Mouse (Mus musculus) right cerebral cortex, postnatal 4 days (tissue): Measurements from ENCODE around the gene Stk33.
A peak's percentile ranks its signal among the peaks of the same experiment; 100 is the strongest.
"Not testable (repeated sequence)": the region's sequence is repeated elsewhere in the genome, so short reads cannot be mapped to it uniquely, and the experiment has no call there.

Experiments used
- DNase-seq: peaks from one replicate; pipeline ENCODE4 v3.0.0-alpha.2; 2022

The Stk33 gene

GRCm38 (mm10) chr7:109438781-109439591, at the start of gene Stk33:
TSS of gene Stk33 (minus strand) at chr7:109439081.
- peak; percentile 46 for DNase-seq

GRCm38 (mm10) chr7:109484221-109484620, 45.3 kb upstream of the Stk33 start:
- no peak for DNase-seq

DNA sequence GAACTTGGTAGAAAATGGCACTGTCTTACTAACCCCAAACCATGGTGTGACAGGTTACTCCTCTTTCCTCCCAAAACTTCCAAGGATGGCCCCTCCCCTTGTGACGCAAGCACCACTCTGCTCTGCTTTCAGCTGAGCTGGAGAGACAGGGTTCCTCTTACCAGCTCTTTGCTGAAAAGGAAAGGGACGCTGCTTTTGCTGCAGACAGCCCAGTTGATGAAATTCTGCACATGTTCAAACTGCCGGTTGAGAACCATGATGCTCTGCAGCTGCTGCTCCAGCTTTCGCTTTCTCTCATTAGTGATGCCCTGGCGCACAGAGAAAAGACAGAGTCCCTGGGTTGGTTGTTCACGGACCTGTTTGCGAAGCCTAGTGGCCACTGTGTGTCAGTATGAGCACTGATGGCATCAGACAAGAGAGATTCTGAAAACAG, 41.9 kb upstream of the Stk33 start:
- peak; percentile 26 for DNase-seq

GRCm38 (mm10) chr7:109477926-109478325, 39.0 kb upstream of the Stk33 start:
- no peak for DNase-seq

DNA sequence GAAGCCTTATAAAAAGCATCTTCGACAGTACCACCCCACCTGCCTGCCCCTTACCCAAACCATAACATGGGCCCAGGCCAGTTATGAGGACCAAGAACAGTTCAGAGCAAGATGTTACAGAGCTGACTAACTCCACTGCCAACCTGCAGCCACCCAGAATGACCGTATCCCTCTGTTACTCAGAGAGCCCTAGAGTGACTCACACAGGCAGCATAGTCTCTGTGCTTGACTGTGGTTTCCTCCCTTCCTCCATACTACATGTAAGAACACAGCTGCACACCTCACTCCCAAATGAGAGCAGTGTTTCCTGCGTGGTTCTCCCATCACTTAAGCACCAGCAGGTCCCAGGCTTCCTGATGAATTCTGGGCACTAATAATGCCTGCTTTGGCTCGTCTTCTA, 31.8 kb upstream of the Stk33 start:
- DNase-seq, result no peak

GRCm38 (mm10) chr7:109468262-109468701, 29.4 kb upstream of the Stk33 start:
- no peak for DNase-seq

DNA sequence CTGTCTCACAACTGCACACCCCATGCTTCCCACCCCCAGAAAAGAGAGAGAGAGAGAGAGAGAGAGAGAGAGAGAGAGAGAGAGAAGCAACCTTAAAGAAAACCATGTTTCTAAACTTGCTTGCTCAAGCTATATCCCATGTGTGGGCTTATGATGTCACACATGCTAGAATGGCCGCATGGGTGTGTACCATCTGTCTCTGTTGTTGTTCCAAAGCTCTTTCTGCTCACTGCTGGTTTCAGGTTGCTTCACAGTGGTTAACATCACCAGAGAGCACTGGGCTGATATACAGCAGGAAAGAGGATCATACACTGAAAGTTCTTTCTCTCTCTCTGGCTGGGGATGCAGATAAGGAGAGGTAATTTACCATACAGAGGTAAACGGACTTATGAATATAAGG, 28.7 kb upstream of the Stk33 start:
- DNase-seq, result no peak

GRCm38 (mm10) chr7:109460698-109461097, 21.8 kb upstream of the Stk33 start:
- no peak for DNase-seq

GRCm38 (mm10) chr7:109456563-109456962, 17.7 kb upstream of the Stk33 start:
- DNase-seq, result no peak

DNA sequence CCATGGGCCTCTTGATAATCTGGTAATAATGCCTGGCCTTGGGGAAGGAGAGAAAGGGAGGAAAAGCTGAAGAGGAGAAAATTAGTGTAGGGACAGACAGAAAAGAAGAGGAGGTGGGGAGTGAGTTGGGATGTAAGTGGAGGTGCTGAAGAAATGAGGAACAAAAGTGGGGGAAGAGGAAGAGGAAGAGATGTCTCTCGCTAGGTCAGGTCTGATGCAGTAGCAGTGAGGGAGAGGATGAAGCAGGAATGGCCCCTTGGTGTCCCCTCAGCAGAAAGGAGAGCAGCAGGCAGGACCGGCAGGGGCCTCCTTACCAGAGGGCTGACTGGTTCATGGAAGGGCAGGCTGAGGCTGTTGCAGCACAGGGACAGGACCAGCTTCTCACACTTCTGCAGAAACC, 16.9 kb upstream of the Stk33 start:
- no peak for DNase-seq

- no peak for DNase-seq
These were observed 16.0 kb upstream of the Stk33 start for GRCm38 (mm10) chr7:109454856-109455255.

DNA sequence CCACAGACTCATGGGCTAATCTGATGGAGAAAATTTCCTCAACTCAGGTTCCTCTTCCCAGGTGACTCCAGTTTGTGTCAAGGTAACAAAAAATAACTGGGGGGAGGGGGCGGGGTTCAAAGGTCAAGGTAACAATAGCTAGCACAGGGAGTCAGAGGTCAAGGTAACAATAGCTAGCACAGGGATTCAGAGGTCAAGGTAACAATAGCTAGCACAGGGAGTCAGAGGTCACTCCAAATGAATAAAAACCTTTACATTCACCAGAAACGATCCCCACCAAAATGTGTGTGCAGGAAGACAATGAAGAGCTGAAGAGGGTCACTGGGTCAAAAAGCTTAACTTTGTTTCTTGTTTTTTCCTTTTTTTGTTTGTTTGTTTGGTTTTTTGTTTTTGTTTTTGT, 9.2 kb upstream of the Stk33 start:
- DNase-seq, result no peak

GRCm38 (mm10) chr7:109445012-109445411, 6.1 kb upstream of the Stk33 start:
- DNase-seq, result peak; percentile 66

- no peak for DNase-seq
These were observed 3.9 kb upstream of the Stk33 start for GRCm38 (mm10) chr7:109442739-109443138.

GRCm38 (mm10) chr7:109440697-109441269, 1.9 kb upstream of the Stk33 start:
- no peak for DNase-seq

GRCm38 (mm10) chr7:109424422-109425159, 14.3 kb downstream of the Stk33 start:
- no peak for DNase-seq

DNA sequence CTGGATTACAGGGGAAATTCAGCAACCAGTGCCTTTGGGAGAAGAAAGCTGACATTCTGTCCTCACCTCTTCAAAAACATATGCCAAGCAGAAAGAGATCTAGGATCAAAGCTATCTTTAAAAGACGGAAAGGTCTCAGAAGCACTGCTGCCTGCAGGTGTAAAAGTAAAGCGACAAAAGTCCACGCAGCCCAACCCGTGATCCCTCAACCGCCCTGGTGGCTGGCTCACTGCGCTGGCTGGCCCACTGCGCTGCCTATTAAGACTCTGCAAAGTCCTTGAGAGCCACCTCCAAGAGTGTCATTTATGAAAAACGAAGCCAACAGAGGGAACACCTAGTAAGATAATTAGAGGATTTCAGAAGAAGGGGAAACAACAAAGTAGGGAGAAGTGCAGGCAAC, 16.1 kb downstream of the Stk33 start:
- no peak for DNase-seq

DNA sequence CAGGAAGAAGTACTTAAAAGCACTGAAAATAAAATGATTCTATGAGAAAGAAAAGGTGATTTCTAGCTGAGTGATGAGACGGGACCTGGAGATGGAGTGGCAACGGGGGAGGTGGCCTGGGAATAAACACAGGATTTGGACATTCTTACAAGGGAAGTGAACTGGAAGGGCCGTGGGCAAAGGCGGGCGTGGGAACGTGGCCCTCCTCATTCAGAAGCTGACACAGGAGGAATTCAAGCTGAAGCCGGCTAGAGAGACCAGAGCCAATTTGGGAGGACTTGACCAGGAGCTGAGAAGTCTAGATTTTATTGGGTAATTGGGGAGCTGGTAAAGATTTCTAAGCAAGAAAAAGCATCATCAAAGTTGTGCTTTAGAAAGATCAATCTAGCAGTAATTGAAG, 33.4 kb downstream of the Stk33 start:
- DNase-seq, result no peak

DNA sequence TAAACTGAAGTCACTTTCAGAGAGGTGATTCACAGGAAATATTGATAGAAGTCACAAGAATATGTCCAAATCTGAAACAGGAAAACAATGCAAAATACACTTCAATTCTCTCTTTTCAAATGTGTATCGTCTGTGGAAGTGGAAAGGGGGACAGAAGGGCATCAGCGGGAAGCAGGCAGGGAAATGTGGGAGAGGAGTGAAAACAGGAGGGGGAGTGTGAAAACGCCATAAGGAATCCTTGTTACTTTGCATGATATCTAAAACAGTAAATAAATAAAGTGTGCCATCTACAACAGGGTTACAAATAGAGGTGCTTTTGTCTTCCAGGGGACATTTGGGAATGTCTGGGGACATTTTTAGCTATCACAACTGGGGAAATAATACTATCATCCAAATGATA, 39.6 kb downstream of the Stk33 start:
- DNase-seq, result no peak

- no peak for DNase-seq
These were observed 57.8 kb downstream of the Stk33 start for GRCm38 (mm10) chr7:109381131-109381530.

DNA sequence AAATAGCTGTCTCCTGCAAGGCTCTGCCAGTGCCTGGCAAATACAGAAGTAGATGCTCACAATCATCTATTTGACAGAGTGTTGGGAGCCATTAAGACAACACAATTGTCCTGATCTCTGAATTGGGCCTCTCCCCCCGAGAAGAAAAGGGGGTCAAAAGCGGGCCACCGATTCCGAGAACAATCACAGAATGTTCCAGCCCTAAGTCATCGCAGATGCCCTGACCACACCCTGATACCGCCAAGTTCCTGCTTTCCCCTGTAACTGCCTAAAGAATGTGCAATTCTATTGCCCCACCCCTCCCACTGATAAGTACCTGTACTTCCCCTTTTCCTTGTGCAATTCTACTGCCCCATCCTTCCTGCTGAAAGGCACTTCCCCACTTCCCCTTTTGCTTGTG, 65.3 kb downstream of the Stk33 start:
- not testable (repeated sequence) for DNase-seq

DNA sequence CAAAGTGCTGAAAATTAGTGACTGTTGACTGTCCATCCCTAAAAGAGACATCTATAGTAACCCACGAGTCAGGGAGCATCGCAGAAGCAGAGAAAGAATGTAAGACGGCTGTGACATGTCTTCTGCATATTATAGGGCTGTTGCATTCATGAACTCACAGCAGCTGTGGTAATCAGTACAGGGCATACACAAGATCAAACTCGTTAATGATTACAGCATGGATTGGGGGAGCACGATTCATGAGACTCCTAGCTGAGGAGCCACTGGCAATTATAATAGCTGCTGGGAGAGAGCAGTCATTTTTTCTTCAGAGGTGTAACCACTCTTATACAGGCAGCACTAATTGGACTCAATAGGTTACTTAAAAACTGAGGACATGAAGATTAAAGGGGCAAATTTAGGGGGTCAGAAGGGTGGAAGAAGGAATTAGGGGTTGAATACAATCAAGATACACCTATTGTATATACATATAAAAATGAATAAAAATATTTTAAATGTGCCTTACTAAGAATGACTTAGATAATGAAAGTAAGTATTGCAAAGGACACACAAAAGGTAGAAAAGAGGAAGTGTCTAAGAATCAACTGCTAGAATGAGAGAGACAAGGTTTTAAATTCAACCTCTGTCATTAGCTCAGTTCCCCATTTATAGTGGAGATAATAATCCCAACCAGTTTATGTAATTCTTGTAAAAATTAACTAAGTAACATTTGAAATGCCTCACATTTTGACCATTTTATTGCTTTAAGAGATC, 80.3 kb downstream of the Stk33 start:
- DNase-seq, result no peak

DNA sequence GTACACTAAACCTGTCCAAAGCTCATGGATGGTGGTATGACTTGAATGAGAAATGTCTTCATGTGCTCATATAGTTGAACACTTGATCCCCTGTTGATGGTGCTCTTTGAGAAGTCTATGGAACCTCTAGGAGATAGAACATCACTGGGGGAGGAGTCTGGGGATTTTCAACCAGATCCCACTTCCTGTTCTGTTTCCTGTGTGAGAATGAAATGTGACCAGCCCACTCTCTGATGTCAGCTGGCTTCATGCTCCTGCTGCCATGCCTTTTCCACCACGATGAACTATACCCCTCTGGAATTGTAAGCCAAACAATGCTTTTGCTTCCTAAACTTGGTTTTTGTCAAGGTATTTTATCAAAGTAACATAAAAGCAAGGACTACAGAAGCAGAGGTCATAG, 81.0 kb downstream of the Stk33 start:
- DNase-seq, result no peak
